Mouse (Mus musculus) olfactory bulb, adult 2 months (tissue): ENCODE measurements at regions not wholly inside any gene's neighbourhood (a gene's known extent, or its start where the extent isn't known, plus 50 kb on each side); places are given as distances from the start of the nearest gene placed in this dataset.

ENCODE experiments used
- CTCF ChIP-seq: fragments of 200-500 bp; IDR thresholded peaks from 2 replicates; pipeline ENCODE4 v1.5.1; 2012; ENCODE audit warnings: low read depth, mild to moderate bottlenecking, low read length, moderate library complexity; ENCODE audit not compliant: insufficient read depth
- POLR2A ChIP-seq: fragments of 200-500 bp; IDR thresholded peaks from 2 replicates; pipeline ENCODE4 v1.6.1; 2012; ENCODE audit warnings: mild to moderate bottlenecking, low read depth, low read length, moderate library complexity; ENCODE audit not compliant: insufficient read depth

DNA sequence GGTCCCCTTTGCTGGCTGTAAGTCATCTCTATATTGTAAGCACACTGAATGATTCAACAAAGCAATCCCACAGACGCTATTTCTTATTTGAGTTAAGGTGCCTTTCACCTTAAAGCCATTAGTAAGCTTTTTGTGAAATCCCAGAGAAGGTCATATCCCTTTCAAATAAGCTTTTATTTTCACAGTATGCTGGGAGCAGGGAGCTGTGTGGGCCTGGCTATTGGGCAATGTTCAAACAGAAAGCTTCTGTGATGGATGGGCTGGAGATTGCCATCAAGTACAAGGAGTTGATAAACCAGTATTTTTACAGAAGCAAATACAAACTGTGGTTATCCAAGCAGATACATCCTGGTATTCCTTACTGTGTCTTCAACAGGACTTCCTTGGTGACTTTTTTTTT lies 1389.0 kb downstream of the Gsdmc2 start:
- no peak for TF ChIP-seq CTCF
- TF ChIP-seq POLR2A, result no peak
